Mouse (Mus musculus): ENCODE results near the gene Tfap2e.

DNA sequence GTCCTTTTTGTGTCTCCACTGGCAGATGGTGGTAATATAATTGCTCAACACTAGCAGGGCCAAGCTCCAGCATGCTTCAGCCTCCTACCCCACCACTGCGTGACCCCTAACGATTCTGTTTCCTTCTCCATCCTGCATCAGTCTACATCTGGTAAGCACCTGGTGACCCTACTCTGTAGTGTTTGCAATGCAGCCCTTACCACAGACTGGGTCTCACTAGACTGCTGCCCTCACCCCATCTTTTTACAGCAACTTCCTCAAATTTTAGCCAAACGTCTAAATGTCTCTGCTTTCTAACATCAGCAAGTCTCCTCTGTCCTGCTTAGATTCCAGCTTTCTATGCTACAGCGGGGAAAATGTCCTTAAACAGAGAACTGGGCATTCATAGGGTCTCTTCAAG is 34.8 kb upstream of the Tfap2e start:
- TF ChIP-seq CTCF (IDR thresholded peaks at IDR 0.05; ENCODE audit: low read depth, low read length) (no peak), POLR2A (IDR thresholded peaks at IDR 0.05; ENCODE audit: insufficient read depth, low read length) (no peak)
